Mouse (Mus musculus): ENCODE measurements around the gene Slc30a9. TPM values are rescaled to one million over a fixed set of nuclear protein-coding genes. Genes with fewer than 3 reads are reported as not detected.

The Slc30a9 gene
- 68.0 and 79.1 TPM in 2 replicates for polyA plus RNA-seq (2015; fragmentation: Nextera tagmentation; extraction: Ambion mirVana)

GRCm38 (mm10) chr5:67306698-67307521 lies at the start of gene Slc30a9:
Slc30a9 (plus strand) TSS chr5:67306955.
- no peaks in the 10 kb centered on the region for H3K9me3 ChIP-seq (ENCODE audit: low read length)
- DNase-seq (ENCODE audit: low spot score): peak; percentile 93
- no peaks in the 10 kb centered on the region for H3K27me3 ChIP-seq (replicated peaks; ENCODE audit: insufficient read depth, low read length)
- H3K4me2 ChIP-seq (replicated peaks; ENCODE audit: low read depth, low read length): peak within 1 kb of the TSS; percentile 76
- H3K9ac ChIP-seq (replicated peaks; ENCODE audit: low read depth): peak within 1 kb of the TSS; percentile 87
- TF ChIP-seq CTCF (IDR thresholded peaks at IDR 0.05) (peak; percentile 31), EP300 (IDR thresholded peaks at IDR 0.05) (no peak)
- peaks cover 6% of the 10 kb centered on the region; the same call in 1 of the 2 replicates for H3K4me1 ChIP-seq (ENCODE audit: insufficient read depth, low read depth, low read length)
- peak within 1 kb of the TSS; percentile 77 for H3K4me3 ChIP-seq (ENCODE audit: low read depth, low read length)
- H3K27ac ChIP-seq (ENCODE audit: low read length): peak within 1 kb of the TSS; percentile 88
- H3K36me3 ChIP-seq (ENCODE audit: insufficient read depth, low read length): no peaks in the 10 kb centered on the region
- WGBS: 0% methylated on average over 77 of the region's 83 CpGs
- ATAC-seq: peak; percentile 98

- no peak overlapping the region for H3K4me2 ChIP-seq (replicated peaks; ENCODE audit: low read depth, low read length)
- ATAC-seq (no peak), DNase-seq (ENCODE audit: low spot score) (no peak)
- no peak overlapping the region for H3K27ac ChIP-seq (ENCODE audit: low read length)
- no peaks in the 10 kb centered on the region for H3K9me3 ChIP-seq (ENCODE audit: low read length)
- WGBS: 81% methylated on average over 9 of the region's 9 CpGs
- H3K4me1 ChIP-seq (ENCODE audit: insufficient read depth, low read depth, low read length): peaks cover 2% of the 10 kb centered on the region; the same call in 1 of the 2 replicates
- H3K27me3 ChIP-seq (replicated peaks; ENCODE audit: insufficient read depth, low read length): no peaks in the 10 kb centered on the region
- no peak overlapping the region for H3K9ac ChIP-seq (replicated peaks; ENCODE audit: low read depth)
- no peak overlapping the region for H3K4me3 ChIP-seq (ENCODE audit: low read depth, low read length)
- no peak for TF ChIP-seq EP300 (IDR thresholded peaks at IDR 0.05)
- H3K36me3 ChIP-seq (ENCODE audit: insufficient read depth, low read length): no peaks in the 10 kb centered on the region
Measured at GRCm38 (mm10) chr5:67258473-67258872, 48.3 kb upstream of the Slc30a9 start.

- ATAC-seq (peak; percentile 5; the same call in 1 of the 2 replicates), DNase-seq (ENCODE audit: low spot score) (no peak)
- H3K4me3 ChIP-seq (ENCODE audit: low read depth, low read length): peak overlapping the region; percentile 87
- H3K36me3 ChIP-seq (ENCODE audit: insufficient read depth, low read length): peaks cover 6% of the 10 kb centered on the region; the same call in 1 of the 2 replicates
- under 1% methylated on average over 9 of the region's 9 CpGs for WGBS
- H3K4me2 ChIP-seq (replicated peaks; ENCODE audit: low read depth, low read length): peak overlapping the region; percentile 55
- peak overlapping the region; percentile 74; the same call in 1 of the 2 replicates for H3K9ac ChIP-seq (replicated peaks; ENCODE audit: low read depth)
- TF ChIP-seq CTCF (IDR thresholded peaks at IDR 0.05) (no peak), EP300 (IDR thresholded peaks at IDR 0.05) (no peak)
- no peaks in the 10 kb centered on the region for H3K9me3 ChIP-seq (ENCODE audit: low read length)
- peaks cover 2% of the 10 kb centered on the region; the same call in 1 of the 2 replicates for H3K4me1 ChIP-seq (ENCODE audit: insufficient read depth, low read depth, low read length)
- peak overlapping the region; percentile 96 for H3K27ac ChIP-seq (ENCODE audit: low read length)
- H3K27me3 ChIP-seq (replicated peaks; ENCODE audit: insufficient read depth, low read length): no peaks in the 10 kb centered on the region
Measured at GRCm38 (mm10) chr5:67260159-67260530, 46.6 kb upstream of the Slc30a9 start.

GRCm38 (mm10) chr5:67260531-67261371 lies 46.0 kb upstream of the Slc30a9 start, which contains the start of gene Tmem33:
Tmem33 (plus strand) TSS chr5:67260565.
- Histone ChIP-seq H3K27ac (ENCODE audit: low read length) (peak within 1 kb of the TSS; percentile 96), H3K4me2 (replicated peaks; ENCODE audit: low read depth, low read length) (peak within 1 kb of the TSS; percentile 55), H3K27me3 (replicated peaks; ENCODE audit: insufficient read depth, low read length) (no peaks in the 10 kb centered on the region), H3K9me3 (ENCODE audit: low read length) (no peaks in the 10 kb centered on the region), H3K4me1 (ENCODE audit: insufficient read depth, low read depth, low read length) (peaks cover 2% of the 10 kb centered on the region; the same call in 1 of the 2 replicates), H3K4me3 (ENCODE audit: low read depth, low read length) (peak within 1 kb of the TSS; percentile 87), H3K36me3 (ENCODE audit: insufficient read depth, low read length) (peaks cover 9% of the 10 kb centered on the region; the same call in 1 of the 2 replicates), H3K9ac (replicated peaks; ENCODE audit: low read depth) (peak within 1 kb of the TSS; percentile 74)
- under 1% methylated on average over 67 of the region's 67 CpGs for WGBS
- ATAC-seq: peak; percentile 95
- peak; percentile 98 for DNase-seq (ENCODE audit: low spot score)
- TF ChIP-seq CTCF (IDR thresholded peaks at IDR 0.05): no peak
- TF ChIP-seq EP300 (IDR thresholded peaks at IDR 0.05): peak; percentile 80

GRCm38 (mm10) chr5:67262964-67263363 lies 43.8 kb upstream of the Slc30a9 start:
- H3K4me2 ChIP-seq (replicated peaks; ENCODE audit: low read depth, low read length): no peak overlapping the region

More at GRCm38 (mm10) chr5:67262964-67263363, 43.8 kb upstream of the Slc30a9 start:
- H3K27ac ChIP-seq (ENCODE audit: low read length): no peak overlapping the region
- WGBS: 87% methylated on average over 7 of the region's 7 CpGs
- DNase-seq (ENCODE audit: low spot score) (no peak), ATAC-seq (no peak)
- H3K36me3 ChIP-seq (ENCODE audit: insufficient read depth, low read length): peaks cover 12% of the 10 kb centered on the region; the same call in 1 of the 2 replicates
- H3K9ac ChIP-seq (replicated peaks; ENCODE audit: low read depth): no peak overlapping the region
- no peaks in the 10 kb centered on the region for H3K9me3 ChIP-seq (ENCODE audit: low read length)
- no peak overlapping the region for H3K4me3 ChIP-seq (ENCODE audit: low read depth, low read length)
- TF ChIP-seq EP300 (IDR thresholded peaks at IDR 0.05) (no peak), CTCF (IDR thresholded peaks at IDR 0.05) (no peak)
- no peaks in the 10 kb centered on the region for H3K27me3 ChIP-seq (replicated peaks; ENCODE audit: insufficient read depth, low read length)
- peaks cover 2% of the 10 kb centered on the region; the same call in 1 of the 2 replicates for H3K4me1 ChIP-seq (ENCODE audit: insufficient read depth, low read depth, low read length)

Measured in lung, postnatal 0 days (tissue).